Mouse (Mus musculus) spleen, adult 18-20 months (tissue): Measurements from ENCODE around the gene Serpinb3b.
A peak's percentile ranks its signal among the peaks of the same experiment; 100 is the strongest.
"Not testable (repeated sequence)": the region's sequence is repeated elsewhere in the genome, so short reads cannot be mapped to it uniquely, and the experiment has no call there.

Experiments
- DNase-seq, 2 experiments: peaks; one replicate each; pipeline ENCODE4 v3.0.0; 2022; ENCODE audit warnings: mixed read lengths in 2 of 2

Gene Serpinb3b

GRCm38 (mm10) chr1:107278261-107278660 lies at the start of gene Serpinb3b, which contains the start of gene Serpinb3c:
Gene Serpinb3b, minus strand, starts transcription at chr1:107278361.
Gene Serpinb3c, minus strand, starts transcription at chr1:107278371.
- not testable (repeated sequence) for DNase-seq

GRCm38 (mm10) chr1:107243170-107243569 lies 35.0 kb downstream of the Serpinb3b start:
- DNase-seq: peak in 1 of 2 experiments; percentile 10

GRCm38 (mm10) chr1:107217276-107217675 lies 60.9 kb downstream of the Serpinb3b start:
- not testable (repeated sequence) for DNase-seq

- not testable (repeated sequence) for DNase-seq
Observed at GRCm38 (mm10) chr1:107127453-107127852, 150.7 kb downstream of the Serpinb3b start.
